Mouse (Mus musculus) MEL (cell line): ENCODE measurements around the gene Samd7. TPM values are rescaled to one million over a fixed set of nuclear protein-coding genes. Genes with fewer than 3 reads are reported as not detected.
"Not testable (repeated sequence)": the region's sequence is repeated elsewhere in the genome, so short reads cannot be mapped to it uniquely, and the experiment has no call there.

Experiments used
- DNase-seq: peaks from one replicate; pipeline ENCODE4 v3.0.0; 2011; ENCODE audit warnings: low read depth, low spot score
- H3K27ac ChIP-seq: 2 replicates; pipeline ENCODE4 v1.5.1; 2012; ENCODE audit warnings: low read depth, mild to moderate bottlenecking, control low read depth, low read length, moderate library complexity; ENCODE audit not compliant: control insufficient read depth
- H3K27me3 ChIP-seq, 2 experiments: fragments of 150-350 bp in 1 of 2; sonication (generic) in 1 of 2; 2 replicates each; pipeline ENCODE4 v1.6.1; 2012; ENCODE audit warnings: low read length in 2 of 2, mild to moderate bottlenecking in 2 of 2, improper control_type of control experiment in 1 of 2, moderate library complexity in 1 of 2; ENCODE audit not compliant: insufficient read depth in 2 of 2, control insufficient read depth in 1 of 2
- H3K36me3 ChIP-seq, 2 experiments: 2 replicates each; pipeline ENCODE4 v1.6.1; 2012 to 2014; ENCODE audit warnings: low read length in 2 of 2, improper control_type of control experiment in 1 of 2, inconsistent platforms in 1 of 2, mild to moderate bottlenecking in 1 of 2; ENCODE audit not compliant: insufficient read depth in 2 of 2, control insufficient read depth in 1 of 2
- H3K4me1 ChIP-seq, 2 experiments: fragments of 150-350 bp in 1 of 2; sonication (generic) in 1 of 2; 2 replicates each; pipeline ENCODE4 v1.6.1; 2012; ENCODE audit warnings: low read length in 2 of 2, improper control_type of control experiment in 1 of 2, mild to moderate bottlenecking in 1 of 2; ENCODE audit not compliant: insufficient read depth in 2 of 2, control insufficient read depth in 1 of 2
- H3K4me3 ChIP-seq, 2 experiments: fragments of 150-350 bp in 1 of 2; sonication (generic) in 1 of 2; 2 replicates each; pipeline ENCODE4 v1.5.1; 2012; ENCODE audit warnings: low read depth in 2 of 2, low read length in 2 of 2, mild to moderate bottlenecking in 2 of 2, moderate library complexity in 2 of 2, control low read depth in 1 of 2, improper control_type of control experiment in 1 of 2; ENCODE audit not compliant: control insufficient read depth in 1 of 2, insufficient read depth in 1 of 2
- H3K79me2 ChIP-seq: 2 replicates; pipeline ENCODE4 v1.6.1; 2012; ENCODE audit warnings: mild to moderate bottlenecking, low read length, moderate library complexity; ENCODE audit not compliant: control insufficient read depth, poor library complexity, insufficient read depth
- H3K9ac ChIP-seq: 2 replicates; pipeline ENCODE4 v1.6.1; 2012; ENCODE audit warnings: low read depth, mild to moderate bottlenecking, control low read depth, low read length, moderate library complexity; ENCODE audit not compliant: control insufficient read depth, poor library complexity, severe bottlenecking
- H3K9me3 ChIP-seq: fragments of 150-350 bp; sonication (generic); replicated peaks from 2 replicates; pipeline ENCODE4 v1.6.1; 2012; ENCODE audit warnings: mild to moderate bottlenecking, low read length, improper control_type of control experiment, moderate library complexity; ENCODE audit not compliant: insufficient read depth
- BHLHE40 ChIP-seq: IDR thresholded peaks from 2 replicates; pipeline ENCODE4 v1.6.1; 2012; ENCODE audit warnings: low read depth, mild to moderate bottlenecking, inconsistent platforms, low read length, improper control_type of control experiment, borderline replicate concordance
- CHD2 ChIP-seq: IDR thresholded peaks from 2 replicates; pipeline ENCODE4 v1.6.1; 2011; ENCODE audit warnings: low read length, improper control_type of control experiment
- CTCF ChIP-seq, 3 experiments: IDR thresholded peaks in 2 of 3; conservative IDR thresholded peaks in 1 of 3; 2 replicates each; pipeline ENCODE4 v1.5.1; 2011 to 2012; ENCODE audit warnings: low read length in 3 of 3, low read depth in 2 of 3, mild to moderate bottlenecking in 2 of 3, improper control_type of control experiment in 1 of 3, inconsistent platforms in 1 of 3, mixed read lengths in 1 of 3, moderate library complexity in 1 of 3; ENCODE audit not compliant: control insufficient read depth in 1 of 3, insufficient read depth in 1 of 3, poor library complexity in 1 of 3, severe bottlenecking in 1 of 3
- E2F4 ChIP-seq: IDR thresholded peaks from 2 replicates; pipeline ENCODE4 v1.6.1; 2011; ENCODE audit warnings: low read depth, low read length, improper control_type of control experiment, borderline replicate concordance
- ELF1 ChIP-seq: IDR thresholded peaks from 2 replicates; pipeline ENCODE4 v1.6.1; 2014; ENCODE audit warnings: low read depth, mild to moderate bottlenecking, inconsistent platforms, low read length, improper control_type of control experiment, moderate library complexity
- ETS1 ChIP-seq: IDR thresholded peaks from 2 replicates; pipeline ENCODE4 v1.6.1; 2012; ENCODE audit warnings: low read depth, mild to moderate bottlenecking, inconsistent platforms, low read length, improper control_type of control experiment, moderate library complexity
- GABPA ChIP-seq: IDR thresholded peaks from 2 replicates; pipeline ENCODE4 v1.6.1; 2012; ENCODE audit warnings: low read depth, mild to moderate bottlenecking, inconsistent platforms, low read length, improper control_type of control experiment, moderate library complexity
- HCFC1 ChIP-seq: IDR thresholded peaks from 2 replicates; pipeline ENCODE4 v1.6.1; 2012; ENCODE audit warnings: low read depth, mild to moderate bottlenecking, inconsistent platforms, low read length, improper control_type of control experiment, moderate library complexity
- JUND ChIP-seq: IDR thresholded peaks from 2 replicates; pipeline ENCODE4 v1.6.1; 2011; ENCODE audit warnings: low read depth, mild to moderate bottlenecking, improper control_type of control experiment, low read length
- MAZ ChIP-seq: IDR thresholded peaks from 2 replicates; pipeline ENCODE4 v1.6.1; 2012; ENCODE audit warnings: low read depth, mild to moderate bottlenecking, inconsistent platforms, low read length, improper control_type of control experiment
- MYC ChIP-seq: IDR thresholded peaks from 2 replicates; pipeline ENCODE4 v1.6.1; 2011; ENCODE audit warnings: low read depth, mild to moderate bottlenecking, low read length, improper control_type of control experiment, moderate library complexity
- NRF1 ChIP-seq: IDR thresholded peaks from 2 replicates; pipeline ENCODE4 v1.6.1; 2014; ENCODE audit warnings: low read depth, mild to moderate bottlenecking, inconsistent platforms, low read length, improper control_type of control experiment, moderate library complexity; ENCODE audit not compliant: poor library complexity, insufficient read depth, severe bottlenecking
- POLR2AphosphoS2 ChIP-seq: IDR thresholded peaks from 2 replicates; pipeline ENCODE4 v1.6.1; 2011; ENCODE audit warnings: low read length, improper control_type of control experiment
- RAD21 ChIP-seq: IDR thresholded peaks from 2 replicates; pipeline ENCODE4 v1.6.1; 2011; ENCODE audit warnings: mild to moderate bottlenecking, low read depth, low read length, improper control_type of control experiment
- RCOR1 ChIP-seq: IDR thresholded peaks from 2 replicates; pipeline ENCODE4 v1.6.1; 2012; ENCODE audit warnings: low read depth, mild to moderate bottlenecking, inconsistent platforms, low read length, improper control_type of control experiment
- SIN3A ChIP-seq: IDR thresholded peaks from 2 replicates; pipeline ENCODE4 v1.6.1; 2012; ENCODE audit warnings: low read length, improper control_type of control experiment, inconsistent platforms
- SMC3 ChIP-seq: IDR thresholded peaks from 2 replicates; pipeline ENCODE4 v1.6.1; 2011; ENCODE audit warnings: low read depth, low read length, improper control_type of control experiment
- TBP ChIP-seq: IDR thresholded peaks from 2 replicates; pipeline ENCODE4 v1.8.0; 2011; ENCODE audit warnings: low read depth, low read length, improper control_type of control experiment
- UBTF ChIP-seq: IDR thresholded peaks from 2 replicates; pipeline ENCODE4 v1.6.1; 2012; ENCODE audit warnings: low read depth, mild to moderate bottlenecking, inconsistent platforms, low read length, improper control_type of control experiment, moderate library complexity, borderline replicate concordance; ENCODE audit not compliant: insufficient read depth
- USF1 ChIP-seq: IDR thresholded peaks from 2 replicates; pipeline ENCODE4 v1.6.1; 2014; ENCODE audit warnings: low read depth, mild to moderate bottlenecking, inconsistent platforms, low read length, improper control_type of control experiment, moderate library complexity
- ZKSCAN1 ChIP-seq: IDR thresholded peaks from 2 replicates; pipeline ENCODE4 v1.6.1; 2012; ENCODE audit warnings: low read depth, mild to moderate bottlenecking, inconsistent platforms, low read length, improper control_type of control experiment, moderate library complexity
- ZMIZ1 ChIP-seq: IDR thresholded peaks from 2 replicates; pipeline ENCODE4 v1.6.1; 2012; ENCODE audit warnings: low read depth, mild to moderate bottlenecking, inconsistent platforms, low read length, improper control_type of control experiment, moderate library complexity
- ZNF384 ChIP-seq: IDR thresholded peaks from 2 replicates; pipeline ENCODE4 v1.6.1; 2012; ENCODE audit warnings: low read depth, mild to moderate bottlenecking, inconsistent platforms, low read length, improper control_type of control experiment
- polyA plus RNA-seq, 2 experiments: library from polyadenylated mRNA; stranded (reverse) in 1 of 2; unstranded in 1 of 2; fragments of >175 nt in 1 of 2; fragments of >200 nt in 1 of 2; gene quantifications; 2 replicates each; pipeline versions ENCODE4 v1.2.1 to v1.2.4; 2012; ENCODE audit warnings: low replicate concordance in 2 of 2, low read depth in 1 of 2; ENCODE audit not compliant: insufficient read length in 2 of 2, insufficient read depth in 1 of 2, missing spikeins in 1 of 2
- total RNA-seq: library from RNA; depleted of rRNA; stranded (reverse); fragments of 300-350 nt; gene quantifications from 2 replicates; pipeline ENCODE4 v1.2.3, GENCODE M21; 2012

Samd7 gene
- total and polyA plus RNA-seq, 3 experiments: not detected

DNA sequence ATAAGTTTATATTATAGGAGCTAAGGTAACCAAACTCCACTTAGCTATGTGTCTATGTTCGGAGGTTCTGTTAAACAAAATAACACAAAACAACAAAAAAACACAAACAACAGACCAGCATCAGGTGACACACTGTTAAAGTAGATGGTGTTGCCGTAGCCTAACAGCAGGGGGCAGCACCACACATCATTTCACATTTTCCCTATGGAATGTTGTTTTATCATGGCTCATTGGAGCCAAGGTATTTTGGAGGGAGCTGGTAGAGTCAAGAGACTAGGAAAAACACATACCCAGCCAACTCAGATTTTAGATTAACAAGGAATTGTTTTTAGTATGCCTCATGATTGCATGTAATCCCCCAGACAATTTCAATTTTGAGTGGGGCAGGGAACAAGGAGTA, 49.7 kb upstream of the Samd7 start (continued):
- TF ChIP-seq ETS1 (no peak), CHD2 (no peak), UBTF (no peak), USF1 (peak; percentile 61; the same call in 1 of the 2 replicates), HCFC1 (no peak), POLR2AphosphoS2 (no peak), BHLHE40 (no peak), E2F4 (no peak), NRF1 (no peak), ZKSCAN1 (no peak), ZMIZ1 (no peak), CTCF (IDR thresholded peaks at IDR 0.05 in 2 of 3, conservative IDR thresholded peaks at IDR 0.05 in 1 of 3; ENCODE audit: control insufficient read depth in 1 of 3, insufficient read depth in 1 of 3, low read depth in 2 of 3, low read length in 3 of 3, poor library complexity in 1 of 3, severe bottlenecking in 1 of 3) (peak; percentile 74 to 90 (median 85)), MAZ (no peak), ELF1 (no peak), RAD21 (peak; percentile 77), SIN3A (no peak), MYC (no peak)

DNA sequence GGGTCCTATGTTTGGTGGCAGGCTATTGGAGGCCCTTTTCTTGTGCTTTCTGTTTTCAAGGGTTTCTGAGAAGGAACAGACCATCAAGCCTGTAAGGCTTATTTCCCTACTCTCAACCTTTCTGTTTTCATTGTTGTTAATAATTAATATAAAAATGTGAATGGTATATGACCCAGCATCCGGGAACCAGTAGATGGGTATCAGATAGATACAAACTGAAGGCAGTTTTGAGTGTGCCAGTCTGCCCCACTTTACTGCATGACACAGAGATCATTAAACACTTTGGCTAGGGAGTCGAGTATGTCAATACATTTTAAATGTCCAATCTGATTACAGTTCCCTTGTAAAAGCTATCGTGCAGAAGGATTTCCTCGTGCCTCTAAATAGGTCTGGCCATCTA, 48.2 kb upstream of the Samd7 start:
- no peaks in the 10 kb centered on the region for H3K36me3 ChIP-seq
- no peaks in the 10 kb centered on the region for H3K4me1 ChIP-seq
- no peaks in the 10 kb centered on the region for H3K27me3 ChIP-seq
- no peak overlapping the region for H3K27ac ChIP-seq
- no peak for TF ChIP-seq RAD21
- TF ChIP-seq GABPA: no peak
- no peak for TF ChIP-seq RCOR1
- TF ChIP-seq ZMIZ1: no peak
- no peak for TF ChIP-seq ZNF384
- no peak for TF ChIP-seq ZKSCAN1
- TF ChIP-seq SMC3: no peak
- no peak for TF ChIP-seq TBP
- TF ChIP-seq CTCF (IDR thresholded peaks at IDR 0.05 in 2 of 3, conservative IDR thresholded peaks at IDR 0.05 in 1 of 3; ENCODE audit: control insufficient read depth in 1 of 3, insufficient read depth in 1 of 3, low read depth in 2 of 3, low read length in 3 of 3, poor library complexity in 1 of 3, severe bottlenecking in 1 of 3): no peak
- TF ChIP-seq JUND: no peak
- TF ChIP-seq BHLHE40: no peak
- TF ChIP-seq UBTF: no peak
- H3K9ac ChIP-seq: no peak overlapping the region
- H3K9me3 ChIP-seq: no peaks in the 10 kb centered on the region
- H3K79me2 ChIP-seq: no peaks in the 10 kb centered on the region
- DNase-seq: no peak
- no peak overlapping the region for H3K4me3 ChIP-seq

DNA sequence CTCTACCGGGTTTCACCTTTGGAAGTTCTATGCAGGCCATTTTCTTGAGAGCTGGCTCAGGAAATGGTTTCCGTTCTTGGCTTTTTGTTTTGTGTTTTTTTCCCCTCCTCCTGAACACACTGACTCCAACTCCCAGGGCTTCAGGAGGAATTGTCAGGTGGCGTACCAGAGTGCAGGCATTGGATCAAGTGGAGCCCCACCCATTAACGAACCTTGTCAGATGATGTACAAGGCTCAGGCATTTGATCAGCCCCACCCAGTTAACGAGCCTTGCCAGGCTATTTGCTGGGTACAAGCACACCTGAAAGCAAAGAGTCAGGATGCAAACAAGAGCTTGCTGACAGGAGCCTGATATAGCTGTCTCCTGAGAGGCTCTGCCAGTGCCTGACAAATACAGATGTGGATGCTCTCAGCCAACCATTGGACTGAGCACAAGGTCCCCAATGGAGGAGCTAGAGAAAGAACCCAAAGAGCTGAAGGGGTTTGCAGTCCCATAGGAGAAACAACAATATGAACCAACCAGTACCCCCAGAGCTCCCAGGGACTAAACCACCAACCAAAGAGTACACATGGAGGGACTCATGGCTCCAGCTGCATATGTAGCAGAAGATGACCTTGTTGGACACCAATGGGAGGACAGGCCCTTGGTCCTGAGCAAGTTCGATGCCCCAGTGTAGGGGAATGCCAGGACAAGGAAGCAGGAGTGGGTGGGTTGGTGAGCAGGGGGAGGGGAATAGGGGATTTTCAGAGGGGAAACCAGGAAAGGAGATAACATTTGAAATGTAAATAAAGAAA, 46.2 kb upstream of the Samd7 start, which contains the start of gene Lrrc31:
Gene Lrrc31, minus strand, starts transcription at position 133 of the 795 bp plus-strand sequence.
- H3K36me3 ChIP-seq, H3K27ac ChIP-seq, H3K4me3 ChIP-seq, H3K4me1 ChIP-seq, H3K79me2 ChIP-seq, H3K9ac ChIP-seq, H3K9me3 ChIP-seq, H3K27me3 ChIP-seq, DNase-seq: not testable (repeated sequence)
